Mouse (Mus musculus): ENCODE data around the gene Ephx3. TPM values are rescaled to one million over a fixed set of nuclear protein-coding genes. Genes with fewer than 3 reads are reported as not detected.

Gene Ephx3
- polyA plus RNA-seq, 1 experiment from 2014 or later = 0.17 TPM

DNA sequence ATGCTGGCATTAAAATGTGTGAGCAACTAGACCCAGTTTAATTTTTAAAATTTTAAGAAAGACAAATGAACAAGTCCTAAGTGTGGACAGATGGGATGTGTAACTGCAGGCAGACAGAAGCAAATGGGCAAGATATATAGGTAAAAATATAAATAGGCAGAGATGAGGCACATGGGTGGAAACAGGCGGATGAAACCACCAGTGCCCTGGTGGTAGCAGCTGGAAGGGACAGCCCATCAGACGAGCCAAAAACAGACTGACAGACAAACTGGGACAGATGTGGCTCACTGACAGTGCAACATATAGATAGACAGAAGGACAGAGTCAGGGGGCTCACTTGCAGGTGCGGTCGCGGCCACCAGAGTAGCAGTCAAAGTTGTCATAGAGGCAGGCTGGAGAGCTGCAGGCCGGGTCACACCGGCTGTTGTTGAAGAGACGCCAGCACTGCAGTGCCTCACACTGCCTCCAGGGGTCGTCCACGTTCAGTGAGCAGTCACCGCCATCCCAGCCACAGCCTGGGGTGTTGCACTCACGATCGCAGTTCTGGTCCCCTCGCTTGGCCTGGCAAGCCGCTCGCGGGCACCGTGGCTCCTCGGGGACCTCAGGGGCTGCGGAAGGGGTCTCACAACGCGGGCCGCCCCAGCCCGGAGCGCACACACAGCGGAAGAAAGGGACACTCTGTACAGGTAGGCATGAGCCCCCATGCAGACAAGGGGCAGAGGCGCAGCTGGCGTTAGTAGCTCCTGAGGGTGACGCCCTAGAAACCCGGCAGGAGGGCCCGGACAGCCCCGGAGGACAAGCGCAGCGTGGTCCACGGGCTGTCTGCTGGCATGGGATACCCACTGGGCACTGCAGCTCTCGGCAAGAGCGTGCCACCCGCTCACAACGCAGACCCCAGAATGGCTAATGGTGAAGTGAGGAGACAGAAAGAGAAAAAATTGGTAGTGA lies 46.2 kb downstream of the Ephx3 start:
- Histone ChIP-seq H3K9ac (replicated peaks) (peak overlapping the region; percentile 39), H3K27me3 (no peaks in the 10 kb centered on the region), H3K36me3 (peaks cover 3% of the 10 kb centered on the region; the same call in 1 of the 2 replicates), H3K27ac (replicated peaks) (no peak overlapping the region), H3K4me2 (replicated peaks) (peak overlapping the region; percentile 53), H3K4me3 (peak overlapping the region; percentile 32), H3K4me1 (peaks cover 10% of the 10 kb centered on the region), H3K9me3 (no peaks in the 10 kb centered on the region)
- 23% methylated on average over 39 of the region's 39 CpGs for WGBS
- ATAC-seq (replicated peaks) = peak; percentile 80

DNA sequence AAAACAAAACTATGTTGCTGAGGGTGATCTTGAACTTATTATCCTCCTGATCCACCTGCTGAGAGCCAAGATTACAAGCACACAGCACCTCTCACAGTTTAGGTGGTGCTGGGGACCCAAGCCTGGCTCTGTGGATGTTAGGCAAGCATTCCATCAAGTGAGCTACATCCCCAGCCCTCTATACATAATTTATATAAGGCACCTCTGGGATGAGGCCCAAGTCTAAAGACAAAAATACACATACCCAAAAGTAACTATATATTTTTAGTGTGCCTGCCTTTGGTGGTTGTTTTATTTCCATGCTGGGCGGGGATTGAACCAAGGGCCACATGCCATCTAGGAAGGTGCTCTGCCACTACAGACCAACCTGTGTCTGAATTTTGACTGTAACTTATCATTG lies 47.1 kb downstream of the Ephx3 start:
- H3K27ac ChIP-seq (replicated peaks) = no peak overlapping the region
- ATAC-seq (replicated peaks) = no peak
- no peak overlapping the region for H3K4me3 ChIP-seq
- 95% methylated on average over 1 of the region's 1 CpGs for WGBS
- peaks cover 3% of the 10 kb centered on the region; the same call in 1 of the 2 replicates for H3K36me3 ChIP-seq
- H3K27me3 ChIP-seq = no peaks in the 10 kb centered on the region
- no peak overlapping the region for H3K9ac ChIP-seq (replicated peaks)
- H3K4me2 ChIP-seq (replicated peaks) = no peak overlapping the region
- no peaks in the 10 kb centered on the region for H3K9me3 ChIP-seq
- H3K4me1 ChIP-seq = peaks cover 10% of the 10 kb centered on the region

Other genes with a start within 250 kb of the Ephx3 start
- gene Rrp1b, start 153.4 kb downstream of the Ephx3 start, polyA plus RNA-seq (2015; fragmentation: Nextera tagmentation; extraction: Ambion mirVana) = 44.7 and 48.0 TPM in 2 replicates
- 0.28 and 0.84 TPM in 2 replicates for gene Hsf2bp, start 153.2 kb downstream of the Ephx3 start, polyA plus RNA-seq (2015; fragmentation: Nextera tagmentation; extraction: Ambion mirVana)
- 5.6 and 5.8 TPM in 2 replicates for gene Notch3, start 22.7 kb downstream of the Ephx3 start, polyA plus RNA-seq (2015; fragmentation: Nextera tagmentation; extraction: Ambion mirVana)
- 80.2 and 80.8 TPM in 2 replicates for gene Brd4, start 95.2 kb upstream of the Ephx3 start, polyA plus RNA-seq (2015; fragmentation: Nextera tagmentation; extraction: Ambion mirVana)
- 107 and 111 TPM in 2 replicates for gene Akap8, start 131.7 kb upstream of the Ephx3 start, polyA plus RNA-seq (2015; fragmentation: Nextera tagmentation; extraction: Ambion mirVana)
- 138 and 140 TPM in 2 replicates for gene Akap8l, start 161.1 kb upstream of the Ephx3 start, polyA plus RNA-seq (2015; fragmentation: Nextera tagmentation; extraction: Ambion mirVana)
- 38.8 and 40.3 TPM in 2 replicates for gene Wiz, start 199.9 kb upstream of the Ephx3 start, polyA plus RNA-seq (2015; fragmentation: Nextera tagmentation; extraction: Ambion mirVana)
- gene Rasal3, start 214.0 kb upstream of the Ephx3 start, polyA plus RNA-seq (2015; fragmentation: Nextera tagmentation; extraction: Ambion mirVana) = 0.56 and 0.64 TPM in 2 replicates
- gene Pglyrp2, start 234.6 kb upstream of the Ephx3 start, polyA plus RNA-seq (2015; fragmentation: Nextera tagmentation; extraction: Ambion mirVana) = not detected in 2 replicates

All from forebrain, embryonic 15.5 days (tissue).